Mouse (Mus musculus) ovary, postnatal 14 days (tissue): Measurements from ENCODE around the gene Wwox.

Source experiments
- DNase-seq: peaks from one replicate; pipeline ENCODE4 v3.0.0; 2022; ENCODE audit warnings: low spot score

Wwox gene

GRCm38 (mm10) chr8:115025390-115026098, 586.1 kb downstream of the Wwox start:
- no peak for DNase-seq

GRCm38 (mm10) chr8:115026201-115026600, 586.7 kb downstream of the Wwox start:
- no peak for DNase-seq

- DNase-seq, result no peak
These were observed 593.7 kb downstream of the Wwox start for GRCm38 (mm10) chr8:115033194-115033593.

- DNase-seq, result no peak
These were observed 596.6 kb downstream of the Wwox start for GRCm38 (mm10) chr8:115036016-115036415.

- DNase-seq, result no peak
These were observed 599.0 kb downstream of the Wwox start for GRCm38 (mm10) chr8:115038426-115038825.

- DNase-seq, result no peak
These were observed 606.3 kb downstream of the Wwox start for GRCm38 (mm10) chr8:115045746-115046145.

- DNase-seq, result no peak
These were observed 607.0 kb downstream of the Wwox start for GRCm38 (mm10) chr8:115046496-115046895.

GRCm38 (mm10) chr8:115058193-115058835, 618.9 kb downstream of the Wwox start:
- no peak for DNase-seq

- no peak for DNase-seq
These were observed 624.2 kb downstream of the Wwox start for GRCm38 (mm10) chr8:115063623-115064022.

GRCm38 (mm10) chr8:115064691-115065090, 625.2 kb downstream of the Wwox start:
- DNase-seq, result no peak

- no peak for DNase-seq
These were observed 625.9 kb downstream of the Wwox start for GRCm38 (mm10) chr8:115065386-115065785.

- no peak for DNase-seq
These were observed 627.1 kb downstream of the Wwox start for GRCm38 (mm10) chr8:115066550-115067058.

- no peak for DNase-seq
These were observed 629.3 kb downstream of the Wwox start for GRCm38 (mm10) chr8:115068723-115069122.

- DNase-seq, result no peak
These were observed 630.8 kb downstream of the Wwox start for GRCm38 (mm10) chr8:115070225-115070624.

GRCm38 (mm10) chr8:115071231-115071630, 631.8 kb downstream of the Wwox start:
- no peak for DNase-seq

GRCm38 (mm10) chr8:115078296-115078695, 638.8 kb downstream of the Wwox start:
- DNase-seq, result no peak

- DNase-seq, result no peak
These were observed 642.1 kb downstream of the Wwox start for GRCm38 (mm10) chr8:115081302-115082207.

- DNase-seq, result no peak
These were observed 648.7 kb downstream of the Wwox start for GRCm38 (mm10) chr8:115088162-115088561.

- no peak for DNase-seq
These were observed 650.3 kb downstream of the Wwox start for GRCm38 (mm10) chr8:115089744-115090143.

GRCm38 (mm10) chr8:115090202-115090601, 650.7 kb downstream of the Wwox start:
- no peak for DNase-seq

- DNase-seq, result no peak
These were observed 656.1 kb downstream of the Wwox start for GRCm38 (mm10) chr8:115095548-115095947.

GRCm38 (mm10) chr8:115097988-115098562, 658.6 kb downstream of the Wwox start:
- DNase-seq, result peak; percentile 15
